Mouse (Mus musculus) cerebellum, postnatal 36 days (tissue): ENCODE data around the gene Sqstm1.

ENCODE experiments used
- DNase-seq, 2 experiments: peaks; one replicate each; pipeline ENCODE4 v3.0.0; 2021 to 2022; ENCODE audit warnings: mixed read lengths in 2 of 2

Sqstm1 gene

DNA sequence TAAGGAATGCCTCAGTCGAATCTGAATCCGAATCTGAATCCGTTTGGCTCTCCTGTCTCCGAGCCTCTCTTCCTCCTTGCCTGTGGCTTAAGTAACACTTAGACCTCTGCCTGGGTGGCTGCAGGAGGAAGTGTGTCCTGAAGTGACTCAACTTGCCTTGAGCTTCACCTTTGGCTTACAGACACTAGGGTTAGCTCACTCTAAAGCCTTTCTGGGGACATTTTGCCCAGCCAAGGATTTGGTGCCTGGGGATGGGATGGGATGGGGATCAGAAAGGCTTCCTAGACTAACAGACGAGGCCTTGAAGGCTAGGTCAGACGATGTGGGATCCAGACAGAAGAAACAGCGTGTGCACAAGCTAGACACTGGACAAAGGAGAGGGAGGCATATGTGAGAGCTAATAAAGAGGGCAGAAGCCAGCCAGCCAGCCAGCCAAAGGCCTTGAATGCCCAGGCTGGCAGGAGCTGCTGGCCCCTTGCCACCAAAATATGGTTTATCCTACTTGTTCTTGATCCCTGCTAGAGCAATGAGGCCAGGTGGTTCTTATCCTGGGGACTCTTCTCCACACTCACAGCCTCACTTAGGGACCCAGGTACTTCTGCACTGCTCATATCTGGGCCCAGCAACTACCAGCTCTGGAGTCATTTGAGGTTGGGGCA lies 18.8 kb upstream of the Sqstm1 start:
- peak; percentile 92 to 93 for DNase-seq

DNA sequence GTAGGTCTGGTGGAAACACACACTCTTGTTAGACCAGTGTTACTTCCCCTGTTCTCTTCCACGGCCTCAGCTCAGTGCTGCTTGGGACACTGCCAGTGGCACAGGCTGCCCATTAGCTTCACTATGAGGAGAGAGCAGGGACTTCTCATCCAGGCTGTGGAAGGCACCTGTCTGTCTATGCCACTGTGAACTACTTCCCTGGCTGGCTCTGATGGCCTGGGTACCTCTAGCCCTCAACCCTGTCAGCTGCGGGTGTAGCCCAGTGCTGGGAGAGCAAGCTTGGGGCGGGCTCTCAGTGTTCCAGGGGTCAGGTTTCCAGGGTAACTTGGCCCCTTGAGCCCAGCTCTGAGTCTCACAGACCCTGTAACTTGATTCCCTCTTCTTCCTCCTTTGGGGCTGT lies 18.1 kb upstream of the Sqstm1 start:
- peak; percentile 71 for DNase-seq

GRCm38 (mm10) chr11:50227736-50228135 lies 17.1 kb upstream of the Sqstm1 start:
- peak; percentile 79 to 82 for DNase-seq

GRCm38 (mm10) chr11:50227226-50227625 lies 16.6 kb upstream of the Sqstm1 start:
- no peak for DNase-seq

DNA sequence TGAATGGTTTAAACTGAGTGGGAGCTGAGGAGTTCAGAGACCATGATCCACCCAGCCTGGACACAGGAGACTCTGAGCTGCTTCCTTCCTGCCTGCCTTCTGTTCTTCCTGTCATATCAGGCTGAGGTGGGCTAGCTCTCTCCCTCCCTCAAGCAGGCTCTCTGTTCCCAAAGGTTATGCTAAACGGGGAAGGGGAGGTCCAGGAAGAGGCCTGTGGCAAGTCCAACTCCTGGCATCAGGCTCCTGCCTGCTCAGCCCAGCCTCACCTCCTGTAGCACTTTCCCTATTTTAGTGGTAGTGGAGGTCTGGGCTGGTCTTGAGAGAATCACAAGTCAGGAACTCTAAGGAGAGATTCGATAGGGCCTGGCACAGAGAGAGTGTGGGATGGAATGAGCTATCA lies 15.8 kb upstream of the Sqstm1 start:
- DNase-seq, result no peak

- peak; percentile 61 to 62 for DNase-seq
Observed at GRCm38 (mm10) chr11:50225611-50226378, 15.2 kb upstream of the Sqstm1 start.

DNA sequence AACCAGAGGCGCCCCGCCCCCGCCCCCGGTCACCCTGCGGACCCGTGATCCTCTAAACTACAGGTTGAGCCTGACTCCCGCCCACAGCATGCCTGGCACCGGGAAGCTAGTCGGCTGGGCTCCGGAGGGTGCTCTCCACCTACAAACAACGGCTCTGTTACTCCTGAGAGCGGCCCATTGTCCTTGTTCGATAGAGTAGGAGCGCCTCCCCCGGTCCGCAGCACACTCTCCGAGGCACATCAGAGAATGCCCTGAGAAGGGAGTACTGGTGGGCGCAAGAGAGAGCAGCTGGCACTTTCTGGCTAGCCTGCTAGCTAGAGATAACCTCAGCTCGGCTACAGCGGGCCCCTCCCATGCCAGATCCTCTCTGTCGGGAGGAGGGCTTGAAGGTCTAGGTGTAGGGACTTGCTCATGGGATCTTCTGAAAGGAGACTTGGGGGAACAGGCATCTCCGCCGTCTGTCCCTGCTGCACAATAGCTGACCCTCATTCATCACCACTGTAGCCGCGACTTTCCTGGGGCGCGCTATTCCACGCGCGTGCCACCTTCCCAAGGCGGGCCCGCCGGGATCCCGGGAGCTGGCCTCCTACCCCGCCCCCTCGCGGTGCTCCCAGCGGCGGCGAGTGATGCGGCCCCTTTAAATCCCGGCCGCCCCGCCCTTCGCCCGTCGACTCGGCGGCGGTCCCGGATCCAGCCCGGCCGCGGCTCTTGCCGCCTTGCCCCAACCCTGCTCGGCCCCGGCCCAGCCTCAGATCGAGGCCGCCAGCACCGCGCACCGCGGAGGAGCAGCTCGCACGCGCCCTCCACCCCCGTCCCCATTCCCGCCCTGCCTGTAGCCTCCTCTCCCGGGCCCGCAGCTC lies 14.3 kb upstream of the Sqstm1 start:
- DNase-seq, result peak; percentile 89 to 91

- DNase-seq, result no peak
Observed at GRCm38 (mm10) chr11:50223783-50224662, 13.4 kb upstream of the Sqstm1 start.

GRCm38 (mm10) chr11:50222559-50223276 lies 12.1 kb upstream of the Sqstm1 start:
- no peak for DNase-seq

DNA sequence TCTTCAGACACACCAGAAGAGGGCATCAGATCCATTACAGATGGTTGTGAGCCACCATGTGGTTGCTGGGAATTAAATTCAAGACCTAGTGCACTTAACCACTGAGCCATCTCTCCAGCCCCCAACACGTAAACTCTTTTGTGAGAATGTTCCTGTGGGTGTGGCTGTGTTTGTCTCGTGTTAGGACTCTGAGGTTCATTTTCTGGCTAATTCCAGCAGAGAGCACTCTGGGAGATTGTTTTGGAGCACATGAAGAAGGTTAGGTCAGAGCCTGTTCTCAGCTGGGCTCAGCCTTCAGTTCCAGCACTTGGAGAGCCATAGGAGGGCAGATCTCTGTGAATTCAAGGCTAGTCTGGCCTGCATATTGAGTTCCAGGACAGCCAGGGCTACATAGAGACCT lies 9.2 kb upstream of the Sqstm1 start:
- no peak for DNase-seq

DNA sequence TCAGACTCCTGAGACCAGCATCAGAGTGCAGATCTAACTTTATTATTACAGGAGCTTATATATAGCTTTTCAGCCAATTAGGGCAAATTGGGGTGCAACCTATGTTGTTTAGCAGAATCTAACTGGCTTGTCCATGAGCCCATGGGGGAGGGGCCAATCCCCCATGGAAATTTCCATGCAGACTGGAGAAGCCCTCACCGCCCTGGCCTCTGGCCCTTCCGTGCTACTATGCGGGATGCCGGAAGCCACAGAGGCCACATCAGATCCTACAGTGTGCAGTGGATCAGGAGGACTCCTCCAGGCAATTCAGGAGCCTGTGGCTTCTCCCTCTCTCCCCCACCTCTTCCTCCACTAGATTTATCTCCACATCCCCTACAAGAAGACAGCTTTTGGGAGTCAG lies 7.2 kb upstream of the Sqstm1 start:
- DNase-seq, result no peak

DNA sequence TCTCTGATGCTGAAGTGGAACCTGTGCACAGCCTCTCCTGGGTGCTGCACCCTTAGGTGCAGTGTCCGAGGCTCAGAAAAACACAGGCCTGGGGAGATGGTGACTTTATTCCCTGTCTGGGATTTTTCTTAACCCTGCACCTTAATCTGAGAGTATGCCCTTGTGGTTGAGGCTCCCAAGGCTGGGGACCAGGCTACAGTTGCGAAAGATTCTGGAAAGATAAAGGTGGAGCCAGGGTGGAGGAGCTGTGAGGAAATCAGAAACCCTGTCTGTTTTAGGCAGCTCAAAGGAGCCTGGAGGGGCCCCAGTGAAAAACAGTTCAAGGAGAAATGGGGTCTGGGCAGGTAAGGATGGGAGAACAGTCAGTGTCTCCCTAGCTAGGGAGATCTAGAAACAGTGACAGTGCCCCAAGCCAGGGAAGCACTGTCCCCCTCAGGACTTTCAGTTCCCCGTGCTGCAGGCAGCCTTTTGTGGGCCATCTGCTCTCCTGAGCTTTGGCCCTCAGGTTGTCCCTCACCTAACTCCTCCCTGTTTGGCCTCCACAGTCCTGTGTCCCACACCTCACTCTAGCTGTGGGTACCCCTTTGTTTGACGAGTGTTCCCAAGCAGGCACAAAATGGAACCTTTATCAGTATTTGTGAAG lies 6.2 kb upstream of the Sqstm1 start:
- no peak for DNase-seq

GRCm38 (mm10) chr11:50215633-50216032 lies 5.0 kb upstream of the Sqstm1 start:
- DNase-seq, result no peak

GRCm38 (mm10) chr11:50214631-50215030 lies 4.0 kb upstream of the Sqstm1 start:
- DNase-seq, result no peak

DNA sequence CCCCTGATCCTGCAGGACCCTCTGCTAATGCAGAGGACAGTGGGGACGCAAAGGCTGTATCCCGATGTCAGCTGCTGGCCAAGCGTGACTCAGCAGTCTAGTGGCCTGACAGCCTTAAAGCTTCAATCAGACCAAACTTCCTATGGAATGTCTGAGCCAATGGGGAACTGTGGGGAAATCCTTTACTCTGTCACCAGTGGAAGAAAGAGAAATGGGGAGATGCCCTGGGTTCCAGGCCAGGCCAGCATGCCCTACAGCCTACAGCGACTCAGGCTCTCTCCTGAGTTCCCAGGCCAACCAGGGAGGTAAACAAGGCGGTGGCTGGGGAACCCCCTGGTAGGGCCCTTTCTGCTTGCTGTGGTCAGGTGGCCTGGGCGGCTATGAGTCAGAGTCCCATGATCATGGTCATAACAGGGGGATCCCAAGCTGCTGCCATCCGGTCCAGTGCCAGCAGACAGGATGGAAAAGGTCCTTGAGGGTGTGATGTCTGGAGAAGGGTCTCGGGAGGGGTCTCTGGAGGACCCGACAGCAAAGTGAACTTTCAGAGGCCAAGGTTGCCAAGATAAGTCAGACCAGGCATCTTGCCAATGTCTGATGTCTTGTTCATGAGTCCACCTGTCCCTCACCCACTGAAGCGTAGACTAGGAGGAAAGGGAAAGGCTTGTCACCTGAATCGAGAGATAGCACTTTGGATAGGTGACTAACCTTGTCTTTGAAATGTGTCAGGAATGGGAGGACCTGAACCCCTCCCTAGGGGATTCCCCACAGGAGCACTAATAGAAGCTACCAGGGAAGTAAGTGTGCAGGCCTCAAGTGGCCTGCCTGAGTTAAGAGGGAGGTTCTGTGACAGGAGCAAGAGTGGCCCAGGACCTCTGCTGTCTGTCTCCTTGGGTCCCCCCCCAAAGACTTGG lies 2.5 kb upstream of the Sqstm1 start:
- DNase-seq, result peak; percentile 61 to 66

- no peak for DNase-seq
Observed at GRCm38 (mm10) chr11:50212060-50212739, 1.6 kb upstream of the Sqstm1 start.

DNA sequence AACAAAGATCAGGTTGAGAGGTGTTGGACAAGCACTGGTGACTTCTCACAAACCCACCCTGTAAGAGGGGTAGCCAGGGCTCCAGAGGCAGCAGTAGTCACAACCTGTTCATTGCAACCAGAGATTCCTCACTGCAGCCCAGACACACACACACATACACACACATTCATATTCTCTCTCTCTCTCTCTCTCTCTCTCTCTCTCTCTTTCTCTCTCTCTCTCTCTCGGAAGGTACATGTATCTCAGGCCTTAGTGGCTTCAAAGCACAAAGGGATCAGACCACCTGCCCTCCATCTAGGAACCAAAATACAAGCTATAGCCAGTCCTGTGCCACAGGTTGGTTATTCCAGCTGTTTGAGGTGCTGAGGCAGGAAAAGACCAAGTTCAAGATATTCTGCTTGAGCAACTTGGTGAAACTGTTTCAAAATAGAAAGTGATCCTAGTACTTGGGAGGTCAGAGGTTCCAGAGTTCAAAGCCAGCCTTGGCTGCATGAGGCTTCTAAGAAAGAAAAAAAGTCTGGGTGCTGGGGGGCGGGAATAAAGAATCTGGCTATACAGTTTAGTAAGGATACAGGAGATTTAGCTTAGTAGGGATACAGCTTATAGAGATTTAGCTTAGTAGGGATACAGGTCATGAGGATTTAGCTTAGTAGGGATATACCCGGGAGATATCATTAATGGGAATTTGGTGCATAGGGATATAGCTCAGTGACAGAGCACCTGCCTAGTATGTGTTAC lies 864 bp upstream of the Sqstm1 start:
- no peak for DNase-seq

GRCm38 (mm10) chr11:50210101-50210504 lies 524 bp downstream of the Sqstm1 start:
- peak; percentile 84 to 92 for DNase-seq

GRCm38 (mm10) chr11:50208039-50208438 lies 2.6 kb downstream of the Sqstm1 start:
- no peak for DNase-seq
